Mouse (Mus musculus): ENCODE results near the gene Inhbb. TPM values are rescaled to one million over a fixed set of nuclear protein-coding genes. Genes with fewer than 3 reads are reported as not detected.

The Inhbb gene
- 2.7 and 2.8 TPM in 2 replicates for polyA plus RNA-seq (2015; fragmentation: Nextera tagmentation; extraction: Ambion mirVana)

- ATAC-seq = peak; percentile 38
- WGBS = under 1% methylated on average over 65 of the region's 92 CpGs
- peak within 1 kb of the TSS; percentile 81 for H3K9ac ChIP-seq (ENCODE audit: low read depth, low read length)
- no peaks in the 10 kb centered on the region for H3K9me3 ChIP-seq (ENCODE audit: control insufficient read depth, low read length)
- H3K4me2 ChIP-seq (ENCODE audit: low read length) = peak within 1 kb of the TSS; percentile 97
- peak within 1 kb of the TSS; percentile 64 for H3K4me3 ChIP-seq (ENCODE audit: low read length)
- peaks cover 32% of the 10 kb centered on the region for H3K4me1 ChIP-seq (ENCODE audit: control insufficient read depth, insufficient read depth, low read depth, low read length)
- H3K36me3 ChIP-seq (ENCODE audit: control insufficient read depth, insufficient read depth, low read length) = no peaks in the 10 kb centered on the region
- H3K27me3 ChIP-seq (replicated peaks; ENCODE audit: control insufficient read depth, insufficient read depth, low read length) = peaks cover 51% of the 10 kb centered on the region
- H3K27ac ChIP-seq (ENCODE audit: low read depth, low read length) = peak within 1 kb of the TSS; percentile 81
Measured at GRCm38 (mm10) chr1:119421576-119422421, at the start of gene Inhbb. TSS of gene Inhbb (minus strand) at chr1:119422248.

GRCm38 (mm10) chr1:119463386-119463785, 41.3 kb upstream of the Inhbb start:
- Histone ChIP-seq H3K27me3 (replicated peaks; ENCODE audit: control insufficient read depth, insufficient read depth, low read length) (no peaks in the 10 kb centered on the region), H3K9me3 (ENCODE audit: control insufficient read depth, low read length) (no peaks in the 10 kb centered on the region), H3K4me2 (ENCODE audit: low read length) (no peak overlapping the region), H3K9ac (ENCODE audit: low read depth, low read length) (no peak overlapping the region), H3K4me3 (ENCODE audit: low read length) (no peak overlapping the region), H3K4me1 (ENCODE audit: control insufficient read depth, insufficient read depth, low read depth, low read length) (no peaks in the 10 kb centered on the region), H3K36me3 (ENCODE audit: control insufficient read depth, insufficient read depth, low read length) (no peaks in the 10 kb centered on the region), H3K27ac (ENCODE audit: low read depth, low read length) (no peak overlapping the region)
- ATAC-seq = no peak
- 52% methylated on average over 2 of the region's 2 CpGs for WGBS

GRCm38 (mm10) chr1:119460062-119460461, 38.0 kb upstream of the Inhbb start:
- H3K4me2 ChIP-seq (ENCODE audit: low read length) = no peak overlapping the region
- no peak for ATAC-seq
- no peak overlapping the region for H3K27ac ChIP-seq (ENCODE audit: low read depth, low read length)
- H3K9me3 ChIP-seq (ENCODE audit: control insufficient read depth, low read length) = no peaks in the 10 kb centered on the region
- H3K4me1 ChIP-seq (ENCODE audit: control insufficient read depth, insufficient read depth, low read depth, low read length) = peaks cover 8% of the 10 kb centered on the region
- 62% methylated on average over 2 of the region's 2 CpGs for WGBS
- H3K27me3 ChIP-seq (replicated peaks; ENCODE audit: control insufficient read depth, insufficient read depth, low read length) = no peaks in the 10 kb centered on the region
- H3K36me3 ChIP-seq (ENCODE audit: control insufficient read depth, insufficient read depth, low read length) = no peaks in the 10 kb centered on the region
- no peak overlapping the region for H3K4me3 ChIP-seq (ENCODE audit: low read length)
- no peak overlapping the region for H3K9ac ChIP-seq (ENCODE audit: low read depth, low read length)

- no peaks in the 10 kb centered on the region for H3K9me3 ChIP-seq (ENCODE audit: control insufficient read depth, low read length)
- peak; percentile 55 for ATAC-seq
- 9% methylated on average over 10 of the region's 10 CpGs for WGBS
Measured at GRCm38 (mm10) chr1:119457993-119458605, 36.1 kb upstream of the Inhbb start.

GRCm38 (mm10) chr1:119457528-119457855, 35.4 kb upstream of the Inhbb start:
- Histone ChIP-seq H3K27ac (ENCODE audit: low read depth, low read length) (no peak overlapping the region), H3K36me3 (ENCODE audit: control insufficient read depth, insufficient read depth, low read length) (no peaks in the 10 kb centered on the region), H3K27me3 (replicated peaks; ENCODE audit: control insufficient read depth, insufficient read depth, low read length) (peaks cover 3% of the 10 kb centered on the region; the same call in 1 of the 2 replicates), H3K4me2 (ENCODE audit: low read length) (peak overlapping the region; percentile 33; the same call in 1 of the 2 replicates), H3K9me3 (ENCODE audit: control insufficient read depth, low read length) (no peaks in the 10 kb centered on the region), H3K9ac (ENCODE audit: low read depth, low read length) (peak overlapping the region; percentile 19; the same call in 1 of the 2 replicates), H3K4me3 (ENCODE audit: low read length) (no peak overlapping the region), H3K4me1 (ENCODE audit: control insufficient read depth, insufficient read depth, low read depth, low read length) (peaks cover 8% of the 10 kb centered on the region)
- ATAC-seq = peak; percentile 55
- WGBS = 48% methylated on average over 5 of the region's 5 CpGs

More at GRCm38 (mm10) chr1:119457993-119458605, 36.1 kb upstream of the Inhbb start:
- no peaks in the 10 kb centered on the region for H3K36me3 ChIP-seq (ENCODE audit: control insufficient read depth, insufficient read depth, low read length)
- peaks cover 8% of the 10 kb centered on the region for H3K4me1 ChIP-seq (ENCODE audit: control insufficient read depth, insufficient read depth, low read depth, low read length)
- no peak overlapping the region; the same call in 1 of the 2 replicates for H3K4me2 ChIP-seq (ENCODE audit: low read length)
- no peak overlapping the region for H3K4me3 ChIP-seq (ENCODE audit: low read length)
- no peak overlapping the region for H3K27ac ChIP-seq (ENCODE audit: low read depth, low read length)
- peaks cover 3% of the 10 kb centered on the region; the same call in 1 of the 2 replicates for H3K27me3 ChIP-seq (replicated peaks; ENCODE audit: control insufficient read depth, insufficient read depth, low read length)
- no peak overlapping the region for H3K9ac ChIP-seq (ENCODE audit: low read depth, low read length)

GRCm38 (mm10) chr1:119456671-119457527, 34.9 kb upstream of the Inhbb start:
- Histone ChIP-seq H3K36me3 (ENCODE audit: control insufficient read depth, insufficient read depth, low read length) (no peaks in the 10 kb centered on the region), H3K4me2 (ENCODE audit: low read length) (peak overlapping the region; percentile 33), H3K27ac (ENCODE audit: low read depth, low read length) (no peak overlapping the region), H3K4me3 (ENCODE audit: low read length) (no peak overlapping the region), H3K9ac (ENCODE audit: low read depth, low read length) (peak overlapping the region; percentile 19; the same call in 1 of the 2 replicates), H3K4me1 (ENCODE audit: control insufficient read depth, insufficient read depth, low read depth, low read length) (peaks cover 8% of the 10 kb centered on the region), H3K27me3 (replicated peaks; ENCODE audit: control insufficient read depth, insufficient read depth, low read length) (peaks cover 3% of the 10 kb centered on the region; the same call in 1 of the 2 replicates), H3K9me3 (ENCODE audit: control insufficient read depth, low read length) (no peaks in the 10 kb centered on the region)
- 44% methylated on average over 19 of the region's 19 CpGs for WGBS
- ATAC-seq = peak; percentile 35

GRCm38 (mm10) chr1:119453731-119454130, 31.7 kb upstream of the Inhbb start:
- Histone ChIP-seq H3K9me3 (ENCODE audit: control insufficient read depth, low read length) (no peaks in the 10 kb centered on the region), H3K4me2 (ENCODE audit: low read length) (no peak overlapping the region), H3K27me3 (replicated peaks; ENCODE audit: control insufficient read depth, insufficient read depth, low read length) (peaks cover 3% of the 10 kb centered on the region; the same call in 1 of the 2 replicates), H3K27ac (ENCODE audit: low read depth, low read length) (no peak overlapping the region), H3K9ac (ENCODE audit: low read depth, low read length) (no peak overlapping the region), H3K36me3 (ENCODE audit: control insufficient read depth, insufficient read depth, low read length) (no peaks in the 10 kb centered on the region), H3K4me3 (ENCODE audit: low read length) (no peak overlapping the region), H3K4me1 (ENCODE audit: control insufficient read depth, insufficient read depth, low read depth, low read length) (peaks cover 8% of the 10 kb centered on the region)
- 0 out of 2 replicates have a peak, but pooled peaks have one; percentile 21 for ATAC-seq
- 52% methylated on average over 4 of the region's 4 CpGs for WGBS

GRCm38 (mm10) chr1:119451417-119451816, 29.4 kb upstream of the Inhbb start:
- no peak overlapping the region for H3K4me3 ChIP-seq (ENCODE audit: low read length)
- H3K9ac ChIP-seq (ENCODE audit: low read depth, low read length) = no peak overlapping the region
- WGBS = 51% methylated on average over 10 of the region's 10 CpGs
- H3K9me3 ChIP-seq (ENCODE audit: control insufficient read depth, low read length) = no peaks in the 10 kb centered on the region
- H3K4me1 ChIP-seq (ENCODE audit: control insufficient read depth, insufficient read depth, low read depth, low read length) = no peaks in the 10 kb centered on the region
- H3K27ac ChIP-seq (ENCODE audit: low read depth, low read length) = no peak overlapping the region
- no peaks in the 10 kb centered on the region for H3K36me3 ChIP-seq (ENCODE audit: control insufficient read depth, insufficient read depth, low read length)
- ATAC-seq = no peak
- H3K27me3 ChIP-seq (replicated peaks; ENCODE audit: control insufficient read depth, insufficient read depth, low read length) = peaks cover 3% of the 10 kb centered on the region; the same call in 1 of the 2 replicates
- H3K4me2 ChIP-seq (ENCODE audit: low read length) = no peak overlapping the region

All from hindbrain, embryonic 16.5 days (tissue).